Mouse (Mus musculus): ENCODE measurements around the gene Ccdc70.
"Not testable (repeated sequence)": the region's sequence is repeated elsewhere in the genome, so short reads cannot be mapped to it uniquely, and the experiment has no call there.

Ccdc70 gene

DNA sequence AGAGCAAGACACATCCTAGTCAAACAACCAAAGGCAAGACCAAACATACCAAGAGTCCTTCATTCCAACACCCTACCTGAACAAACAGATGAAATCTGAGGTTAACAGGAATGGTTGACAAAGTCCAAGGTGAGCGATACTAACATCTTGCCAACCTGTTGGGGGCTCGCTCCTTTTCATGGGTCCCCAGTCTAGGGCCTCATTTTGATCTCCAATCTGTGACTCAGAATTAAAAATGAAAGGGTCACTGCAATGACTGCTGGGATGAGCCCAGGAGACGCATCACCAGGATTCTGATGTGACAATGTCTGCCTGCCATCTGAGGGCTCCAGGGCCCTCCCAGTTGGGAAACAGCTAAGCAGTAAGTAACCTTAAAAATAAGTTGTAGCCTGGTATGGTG is at the start of gene Ccdc70:
Gene Ccdc70 (plus strand): TSS at position 301 of the 400 bp plus-strand sequence.
- no peak for DNase-seq

GRCm38 (mm10) chr8:21930754-21931153 is 38.8 kb upstream of the Ccdc70 start:
- DNase-seq, result not testable (repeated sequence)

DNA sequence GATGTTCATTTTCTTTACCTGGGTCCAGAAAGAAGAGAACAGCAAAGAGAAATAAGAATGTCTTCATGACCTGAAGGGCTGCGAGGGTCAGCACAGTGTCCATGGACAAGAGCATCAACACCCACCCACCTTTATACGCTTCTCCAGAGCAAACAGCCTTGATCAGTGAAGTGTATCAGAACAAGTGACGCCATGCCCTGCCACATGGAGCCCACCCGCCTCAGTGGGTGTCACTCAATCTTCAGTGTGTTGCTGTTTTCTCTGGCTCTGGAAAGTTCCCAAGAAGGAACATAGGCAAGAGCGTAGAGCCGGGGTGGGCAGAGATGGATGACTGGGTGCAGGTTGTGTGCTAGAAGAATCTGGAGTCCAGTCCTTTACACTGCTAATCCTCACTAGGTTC is 37.0 kb upstream of the Ccdc70 start, which contains the start of gene Defb15:
Gene Defb15 (minus strand): TSS at position 101 of the 400 bp plus-strand sequence.
- DNase-seq, result no peak

GRCm38 (mm10) chr8:21938052-21938451 is 31.5 kb upstream of the Ccdc70 start, which contains the start of gene Defb35:
TSS of gene Defb35 (plus strand) at chr8:21938352.
- not testable (repeated sequence) for DNase-seq

DNA sequence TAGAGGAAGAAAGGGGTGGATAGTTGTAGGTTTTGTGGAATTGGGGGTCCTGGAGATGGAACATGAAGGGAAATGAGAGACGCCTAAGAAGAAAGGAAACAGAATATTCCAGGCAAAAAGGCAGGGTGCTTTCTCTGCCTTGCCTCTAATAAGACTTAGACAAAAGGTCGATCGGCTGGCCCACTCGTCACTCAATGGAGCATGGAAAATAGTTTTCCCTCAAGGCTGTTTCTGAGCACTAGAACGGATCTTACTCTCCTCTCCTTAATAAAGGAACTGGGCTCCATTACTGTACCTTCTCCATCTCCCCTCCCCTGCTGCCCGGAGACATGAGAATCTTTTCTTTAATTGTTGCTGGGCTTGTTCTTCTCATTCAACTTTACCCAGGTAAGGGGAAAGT is 23.1 kb upstream of the Ccdc70 start, which contains the start of gene Defb13:
Gene Defb13 (plus strand): TSS at position 301 of the 400 bp plus-strand sequence.
- no peak for DNase-seq

DNA sequence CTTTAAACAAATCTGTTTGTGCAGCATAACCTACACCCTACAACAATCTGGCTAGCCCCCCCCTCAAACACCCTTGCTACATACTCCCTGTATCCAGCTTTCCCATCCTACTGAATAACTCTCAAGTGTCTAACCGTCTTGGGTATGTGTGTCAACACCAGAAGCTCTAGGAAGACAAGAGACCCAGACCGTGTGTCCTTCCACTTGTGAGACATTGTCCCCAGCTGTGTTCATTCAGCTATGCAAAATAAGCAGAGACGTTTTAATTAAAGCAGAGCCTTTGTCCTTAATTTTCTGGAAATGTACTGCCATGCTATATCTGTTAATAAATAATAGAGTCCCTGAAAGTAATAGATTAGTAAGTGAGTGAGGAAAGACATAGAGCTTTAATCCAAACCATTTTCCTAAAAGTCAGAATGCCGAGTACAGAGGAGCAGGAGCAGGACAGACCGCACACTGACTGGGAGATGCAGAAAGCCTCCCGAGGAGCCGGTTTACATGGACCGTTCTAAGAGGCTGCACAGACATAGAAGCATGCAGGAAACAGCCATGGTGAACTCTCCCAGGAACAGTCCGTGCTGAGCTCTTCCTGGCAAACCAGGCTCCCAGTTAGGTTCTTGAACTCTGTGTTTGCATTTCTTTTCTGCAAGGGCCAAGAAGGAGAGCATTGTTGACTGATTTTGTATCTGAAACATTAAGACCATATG is 22.1 kb upstream of the Ccdc70 start:
- peak in 1 of 2 experiments; percentile 41 for DNase-seq

- DNase-seq, result peak; percentile 40 to 67
Measured at GRCm38 (mm10) chr8:21955321-21955720, 14.3 kb upstream of the Ccdc70 start.

DNA sequence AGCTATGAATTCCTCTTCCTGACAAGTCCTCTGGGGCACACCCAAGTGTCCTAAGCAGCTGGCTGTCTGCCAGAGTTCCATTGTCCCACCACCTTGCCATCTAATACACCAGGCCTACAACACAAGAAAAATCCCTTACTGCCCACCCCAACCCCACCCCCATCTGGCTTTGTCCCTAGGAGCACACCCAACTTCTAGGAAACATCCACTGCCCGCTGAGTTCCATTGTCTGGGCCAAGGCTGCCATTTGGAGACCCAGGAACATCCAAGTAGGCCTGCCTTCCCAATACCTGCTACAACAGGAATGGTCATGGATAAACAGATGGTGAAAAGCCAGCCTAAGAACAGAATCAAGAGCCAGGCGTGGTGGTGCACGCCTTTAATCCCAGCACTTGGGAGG is 13.2 kb upstream of the Ccdc70 start:
- DNase-seq, result no peak

DNA sequence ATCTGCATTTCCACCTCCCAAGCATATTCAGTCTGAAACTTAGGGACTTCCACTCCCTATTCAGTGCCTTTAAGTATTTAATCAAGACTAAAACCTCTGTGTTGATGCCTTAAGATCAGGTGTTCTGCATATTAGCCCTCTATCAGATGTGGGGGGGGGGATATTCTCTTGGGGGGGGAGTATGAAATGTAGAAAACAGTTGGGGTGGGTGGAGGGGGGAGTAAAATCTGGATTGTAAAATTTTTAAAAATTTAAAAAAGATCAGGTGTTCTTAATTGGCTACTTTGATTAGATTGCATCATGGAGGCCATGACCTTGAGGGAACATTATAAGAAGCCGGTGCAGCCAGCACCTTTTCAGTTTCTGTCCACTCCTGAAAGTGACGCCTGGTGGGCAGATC is 11.2 kb upstream of the Ccdc70 start, which contains the start of gene Fam90a1a:
Gene Fam90a1a (plus strand): TSS at position 301 of the 400 bp plus-strand sequence.
- no peak for DNase-seq

DNA sequence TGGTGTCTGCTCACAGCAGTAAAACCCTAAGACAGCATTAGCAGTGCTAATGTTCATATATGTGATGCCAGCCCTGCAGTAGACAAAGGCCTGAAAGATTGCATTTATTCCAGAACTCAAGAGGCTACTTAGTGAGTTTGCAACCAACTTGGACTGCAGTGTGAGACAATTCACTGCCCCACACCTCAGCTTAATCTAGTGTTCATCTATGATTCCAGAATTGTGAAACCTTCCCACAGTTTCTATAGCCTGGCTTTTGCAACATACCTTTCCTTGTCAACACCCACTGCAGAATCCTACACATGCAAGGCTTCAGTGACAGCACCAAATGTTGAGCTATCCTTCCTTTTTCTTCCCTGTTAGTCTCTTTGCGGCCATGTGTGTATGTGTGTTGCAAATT is 2.9 kb upstream of the Ccdc70 start:
- DNase-seq, result no peak

- DNase-seq, result no peak
Measured at GRCm38 (mm10) chr8:21978193-21978592, 8.6 kb downstream of the Ccdc70 start.

DNA sequence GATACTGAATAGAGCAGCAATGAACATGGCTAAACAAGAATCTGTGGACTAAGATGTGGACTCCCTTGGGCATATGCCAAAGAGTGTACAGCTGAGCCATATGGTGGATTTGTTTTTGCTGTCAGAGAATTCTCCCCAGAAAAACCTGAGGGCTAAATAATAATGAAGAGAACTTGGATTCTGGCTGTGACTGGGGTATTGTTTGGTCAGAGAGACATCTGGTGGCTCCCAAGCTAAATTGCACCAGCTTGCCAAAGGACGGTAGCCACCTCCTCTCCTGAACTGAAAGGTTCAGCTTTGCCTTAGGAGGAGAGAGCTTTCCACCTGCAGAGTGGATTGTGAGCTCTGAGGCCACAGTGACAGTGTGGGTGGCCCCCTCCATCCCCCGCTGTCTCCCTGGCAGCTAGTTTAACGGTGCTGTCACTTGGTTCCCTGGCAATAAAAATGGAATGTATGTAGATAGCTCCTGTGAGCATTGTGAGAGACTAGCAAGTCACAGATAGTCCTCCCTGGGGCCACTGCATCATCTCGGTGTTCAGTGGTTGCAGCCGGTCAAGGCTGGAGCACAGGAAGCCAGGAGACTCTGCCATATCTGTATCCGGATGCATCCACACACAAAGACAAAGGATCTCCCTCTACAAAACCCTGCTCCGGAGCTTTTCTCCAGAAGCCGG is 12.2 kb downstream of the Ccdc70 start:
- no peak for DNase-seq

- DNase-seq, result peak; percentile 49 to 61
Measured at GRCm38 (mm10) chr8:21992184-21992583, 22.6 kb downstream of the Ccdc70 start.

DNA sequence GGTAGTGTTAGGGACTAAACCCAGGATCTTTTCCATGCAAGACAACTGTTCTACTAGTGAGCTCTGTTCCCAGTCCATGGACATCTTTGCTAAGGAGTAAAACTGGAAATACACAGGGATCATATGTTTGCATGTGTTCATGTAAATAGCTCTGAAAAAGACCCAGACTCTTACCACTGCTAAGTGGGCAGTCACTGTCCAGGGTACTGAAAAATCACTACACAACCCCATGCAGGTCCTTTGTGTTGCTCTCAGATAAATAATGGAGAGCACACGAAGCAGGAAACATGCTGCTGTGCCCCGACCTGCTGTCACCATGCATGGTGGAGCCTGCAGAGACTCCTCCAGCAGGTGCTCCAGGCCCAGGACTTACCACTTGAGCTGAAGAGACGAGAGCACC is 25.6 kb downstream of the Ccdc70 start:
- no peak for DNase-seq

DNA sequence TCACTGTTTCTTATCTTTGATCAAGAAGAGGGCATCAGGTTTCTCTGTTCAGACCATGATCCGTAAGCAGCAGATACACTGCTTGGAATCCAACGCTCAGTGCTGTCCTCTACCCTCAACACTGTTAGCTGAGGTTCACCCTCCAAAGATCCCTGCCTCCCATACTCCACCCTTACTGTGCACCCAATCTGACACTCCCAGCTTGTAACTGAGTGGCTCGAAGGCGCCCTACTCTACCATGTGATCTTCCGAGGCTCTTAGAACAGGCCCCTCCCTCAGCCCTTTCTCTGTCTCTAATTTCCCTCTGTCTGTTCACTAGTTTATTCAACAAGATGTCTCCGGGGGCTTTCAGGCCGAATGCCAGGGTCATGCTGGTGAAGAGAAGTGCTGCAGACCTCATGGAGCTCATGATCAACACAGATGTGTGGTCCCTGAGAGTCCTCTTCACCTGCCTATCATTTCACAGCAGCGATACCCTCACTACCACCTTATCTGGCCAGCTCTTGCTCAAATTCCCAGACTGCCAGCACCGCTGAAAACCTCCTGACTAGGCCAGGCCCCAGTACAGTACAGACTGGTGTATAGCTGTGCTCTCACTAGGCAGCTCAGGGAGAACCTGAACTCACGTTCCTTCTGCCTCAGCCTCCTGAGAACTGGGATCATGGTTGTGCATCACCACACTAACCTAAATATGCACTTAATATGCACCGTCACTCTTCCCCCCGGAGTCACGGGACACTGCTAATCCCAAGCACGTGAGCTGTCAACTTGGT is 35.4 kb downstream of the Ccdc70 start:
- DNase-seq, result peak in 1 of 2 experiments; percentile 13

DNA sequence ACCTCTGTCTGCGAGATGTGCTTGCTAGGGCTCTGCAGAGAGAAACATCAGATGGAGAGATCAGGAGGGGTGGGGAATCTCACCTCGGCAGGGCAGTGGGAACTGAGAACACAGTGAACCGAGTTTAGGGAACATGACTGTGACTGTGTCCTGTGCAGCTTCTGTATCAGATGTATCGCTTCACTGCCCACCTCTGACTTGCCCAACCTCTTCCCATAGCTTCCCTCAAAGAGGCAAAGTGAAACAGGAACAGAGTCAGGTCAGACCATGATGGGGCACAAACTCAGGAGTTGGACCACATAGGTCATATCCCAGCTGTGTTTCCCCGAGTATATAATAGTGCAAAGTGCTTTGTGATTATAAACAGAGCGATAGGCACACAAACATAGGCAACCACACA is 36.8 kb downstream of the Ccdc70 start:
- DNase-seq, result peak in 1 of 2 experiments; percentile 12

DNA sequence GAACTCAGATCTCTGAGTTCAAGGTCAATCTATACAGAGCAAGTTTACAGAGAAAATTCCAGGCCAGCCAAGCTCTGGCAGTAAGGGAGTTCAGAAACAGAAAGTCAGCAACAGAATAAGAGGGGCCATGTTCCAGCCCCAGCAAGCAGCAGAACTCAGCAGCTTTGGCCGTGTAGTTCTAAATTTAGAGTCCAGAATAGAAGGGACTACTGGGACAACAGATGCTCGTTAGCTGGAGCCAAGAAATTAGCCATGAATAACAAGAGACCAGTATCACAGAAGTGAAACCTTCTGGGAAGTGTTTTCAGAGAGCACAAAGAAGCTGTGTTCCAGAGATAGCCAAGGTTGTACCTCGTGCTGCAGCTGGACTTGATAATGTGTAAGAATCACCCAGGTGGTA is 39.8 kb downstream of the Ccdc70 start:
- DNase-seq, result no peak

GRCm38 (mm10) chr8:22013034-22013707 is 43.6 kb downstream of the Ccdc70 start:
- no peak for DNase-seq

DNA sequence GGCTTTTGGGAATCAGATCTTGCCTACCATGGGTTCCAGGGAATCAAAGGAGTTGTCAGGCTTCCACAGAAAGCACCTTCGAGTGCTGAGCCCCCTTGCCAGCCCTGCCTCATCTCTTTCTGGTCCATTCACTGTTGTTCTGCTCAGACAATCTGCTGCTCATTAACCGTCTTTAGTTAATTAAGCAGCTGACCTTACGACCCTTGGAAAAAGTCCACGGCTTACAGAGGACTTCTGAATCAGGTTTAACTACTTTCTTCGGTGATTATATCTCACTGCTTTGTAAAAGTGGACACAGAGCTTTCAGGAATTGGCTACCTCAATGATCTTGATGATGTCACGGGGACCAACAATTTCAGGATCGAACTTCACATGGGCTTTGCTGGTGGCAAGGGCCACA is 48.2 kb downstream of the Ccdc70 start:
- peak in 1 of 2 experiments; percentile 71 for DNase-seq

DNA sequence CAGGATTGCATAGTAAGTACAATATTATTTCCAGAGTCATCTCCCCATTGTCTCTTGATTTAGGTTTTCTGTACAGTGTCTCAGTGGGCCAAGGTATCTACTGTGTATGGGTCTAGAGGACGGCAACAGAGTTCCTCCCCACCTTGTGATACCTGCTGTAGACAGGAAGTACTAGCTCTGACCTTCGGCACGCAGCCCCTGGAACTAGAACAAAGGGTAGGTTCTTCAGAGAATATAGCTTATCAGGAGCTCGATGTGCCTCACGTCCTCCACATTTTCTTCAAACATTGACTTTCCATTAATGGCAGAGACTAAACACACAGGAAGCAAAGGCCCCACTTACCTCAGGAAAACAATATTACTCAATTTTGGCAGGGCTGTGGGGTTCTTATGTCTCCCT is 49.9 kb downstream of the Ccdc70 start:
- DNase-seq, result no peak

DNA sequence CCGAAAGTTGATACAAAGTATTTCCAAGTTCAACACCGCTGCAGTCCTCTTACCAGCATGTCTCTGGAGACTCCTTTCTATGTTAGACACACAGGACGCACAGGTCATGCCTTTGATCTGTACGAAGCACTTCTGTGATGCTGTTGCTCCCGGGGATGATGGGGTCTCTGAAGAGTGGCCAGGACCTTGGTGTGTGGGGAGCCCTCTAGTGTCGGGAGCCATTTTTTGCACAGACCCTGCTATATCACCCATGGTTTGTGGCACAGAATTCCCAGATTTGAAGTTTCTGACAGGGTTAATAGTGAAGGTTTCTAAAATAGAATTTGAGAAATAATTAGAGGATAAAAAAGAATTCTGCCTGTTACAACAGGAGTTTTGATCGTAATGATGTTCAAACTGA is 52.7 kb downstream of the Ccdc70 start:
- DNase-seq, result no peak
